Mouse (Mus musculus) bone marrow macrophage, adult 2 months (primary cell): ENCODE measurements around the gene A530016L24Rik.

Experiments used
- CTCF ChIP-seq: IDR thresholded peaks from 2 replicates; pipeline ENCODE4 v1.5.1; 2012; ENCODE audit warnings: low read depth, mild to moderate bottlenecking, low read length, moderate library complexity
- POLR2A ChIP-seq: IDR thresholded peaks from 2 replicates; pipeline ENCODE4 v1.6.1; 2012; ENCODE audit warnings: mild to moderate bottlenecking, low read depth, low read length, borderline replicate concordance

- TF ChIP-seq POLR2A (no peak), CTCF (no peak)
Observed at GRCm38 (mm10) chr12:112490444-112490939, 1.2 kb downstream of the A530016L24Rik start.
